Mouse (Mus musculus): Measurements from ENCODE around the gene Pgc.

The Pgc gene

GRCm38 (mm10) chr17:47753130-47753775, 26.6 kb downstream of the Pgc start:
- no peak for DNase-seq

DNA sequence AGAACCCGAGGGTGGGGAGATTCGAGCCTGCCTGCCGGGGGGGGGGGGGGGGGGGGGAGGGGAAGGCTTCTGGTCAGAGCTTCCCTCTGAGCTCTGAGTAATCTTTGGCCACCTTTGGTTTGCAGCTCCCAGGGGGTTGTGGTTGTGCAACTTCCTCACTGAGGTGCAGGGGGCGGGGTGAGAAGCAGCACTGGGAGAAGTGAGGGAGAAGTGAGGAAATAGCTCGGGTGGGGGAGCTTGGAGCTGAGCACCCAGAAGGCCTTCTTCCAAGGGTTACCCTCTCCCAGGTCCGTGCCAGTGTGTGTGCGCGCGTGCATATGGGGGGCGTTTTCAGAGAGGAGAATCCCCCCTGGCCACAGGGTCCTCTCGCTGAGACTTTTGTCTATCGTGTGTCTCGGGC, 27.6 kb downstream of the Pgc start:
- no peak for DNase-seq

DNA sequence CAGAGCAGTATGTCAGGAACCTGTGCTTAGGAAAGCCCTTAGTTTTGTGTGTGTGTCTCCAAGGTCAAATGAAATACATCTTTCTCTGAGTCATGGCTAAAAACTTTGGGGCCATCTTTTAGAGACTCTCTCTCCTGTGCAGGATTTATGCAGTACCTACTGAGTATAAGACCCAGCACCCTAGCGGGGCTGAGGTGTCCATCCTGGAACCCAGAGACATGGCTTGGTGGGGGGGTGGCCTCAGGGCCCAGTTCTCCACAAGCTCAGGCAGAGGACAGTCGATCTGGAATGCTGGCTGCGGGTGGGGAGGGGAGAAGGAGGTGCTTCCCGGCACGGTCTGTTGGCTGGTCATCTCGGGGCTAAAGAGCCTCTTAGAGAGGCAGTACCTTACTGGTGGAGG, 29.7 kb downstream of the Pgc start:
- no peak for DNase-seq

- DNase-seq, result no peak
Measured at GRCm38 (mm10) chr17:47757056-47757610, 30.5 kb downstream of the Pgc start.

DNA sequence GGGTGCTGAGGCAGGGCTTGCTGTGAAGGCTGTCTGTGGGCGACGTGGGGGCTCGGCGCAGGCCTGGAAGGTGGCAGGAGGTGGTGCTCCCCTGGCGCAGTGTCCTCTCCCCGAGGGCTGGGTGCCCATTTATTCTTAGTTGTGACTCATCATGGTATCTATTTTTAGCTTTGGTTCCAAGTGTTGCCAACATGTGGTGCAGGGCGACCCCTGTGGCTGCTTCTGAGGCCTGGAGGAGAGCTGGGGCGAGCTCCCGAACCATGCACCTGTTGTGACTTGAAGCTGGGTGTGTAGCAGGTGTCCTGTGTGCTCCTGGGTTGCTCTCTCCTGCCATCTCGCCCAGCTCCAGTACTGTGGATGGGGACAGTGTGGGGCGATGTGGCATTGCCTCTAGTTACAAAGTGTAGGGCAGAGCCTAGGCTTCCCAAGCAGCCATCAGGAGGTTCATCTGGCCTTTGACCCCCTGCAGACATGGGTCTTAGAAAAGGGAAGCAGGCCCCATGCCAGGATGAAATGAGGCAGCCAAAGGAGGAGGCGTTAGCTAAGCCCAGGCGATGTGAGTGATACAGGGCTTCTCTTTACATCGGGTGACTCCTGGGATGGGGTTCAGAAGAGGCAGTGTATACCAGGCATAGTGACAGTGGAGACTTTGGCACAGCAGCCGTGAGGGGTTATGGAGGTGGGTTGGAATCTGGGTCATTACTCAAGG, 33.2 kb downstream of the Pgc start:
- DNase-seq, result peak; percentile 57

DNA sequence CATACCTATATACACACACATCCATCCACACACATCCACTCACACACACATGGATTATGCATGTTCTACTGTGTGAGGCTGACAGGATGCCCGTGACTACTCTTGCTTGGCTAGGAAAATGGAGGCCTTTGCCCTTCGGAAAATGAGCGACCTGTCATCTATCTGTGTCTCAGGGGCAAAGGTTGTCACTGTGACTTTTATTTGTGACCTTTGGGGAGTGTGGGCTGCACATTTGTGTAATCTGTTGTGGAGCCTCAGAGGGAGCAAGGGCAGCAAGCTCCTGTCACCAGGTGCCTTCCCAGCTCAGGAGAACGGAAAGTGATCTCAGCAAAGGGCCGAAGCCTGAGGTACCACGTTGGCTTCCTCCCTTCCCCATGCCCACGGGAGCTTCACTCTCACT, 35.4 kb downstream of the Pgc start:
- no peak for DNase-seq

- peak; percentile 57 for DNase-seq
Measured at GRCm38 (mm10) chr17:47762518-47763340, 36.1 kb downstream of the Pgc start.

DNA sequence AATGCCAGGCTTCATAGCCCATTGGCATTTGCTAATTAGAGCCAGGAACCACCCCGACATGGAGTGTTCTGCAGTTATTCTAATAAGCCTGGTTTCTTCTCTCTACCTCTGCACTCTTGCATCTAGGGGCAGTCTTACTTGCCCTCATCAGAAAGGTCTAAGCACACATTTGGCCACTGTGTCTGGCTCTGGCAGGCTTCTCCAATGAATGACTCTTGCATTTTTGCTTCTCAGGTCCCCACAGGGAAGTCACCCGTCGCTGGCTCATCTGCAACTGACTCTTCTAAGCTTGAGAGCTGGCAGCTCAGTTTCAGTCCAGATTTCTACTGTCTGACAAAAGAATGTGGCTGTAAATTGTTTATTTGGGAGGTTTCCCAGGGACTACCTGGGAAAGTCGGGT, 39.3 kb downstream of the Pgc start:
- no peak for DNase-seq

- DNase-seq, result no peak
Measured at GRCm38 (mm10) chr17:47766407-47767043, 39.9 kb downstream of the Pgc start.

DNA sequence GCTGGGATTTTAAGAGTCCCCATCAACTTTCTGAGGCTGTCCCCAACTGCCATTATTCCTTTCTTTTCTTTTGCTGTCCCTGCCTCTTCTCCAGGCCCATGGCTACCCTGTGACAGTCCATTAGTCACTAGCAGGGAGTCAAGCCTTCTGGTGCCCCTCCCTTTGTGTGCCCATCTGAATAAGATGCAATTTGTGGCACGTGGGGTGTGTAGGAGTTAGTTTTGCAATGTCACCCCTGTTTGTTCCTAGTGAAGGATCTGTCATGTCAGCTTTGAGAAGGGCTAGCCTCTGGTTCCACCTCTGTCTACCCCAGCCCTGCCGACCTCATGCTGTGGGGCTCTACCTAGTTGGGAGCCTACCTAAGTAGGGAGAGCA, 40.4 kb downstream of the Pgc start:
- DNase-seq, result no peak

- DNase-seq, result no peak
Measured at GRCm38 (mm10) chr17:47767456-47768141, 41.0 kb downstream of the Pgc start.

- no peak for DNase-seq
Measured at GRCm38 (mm10) chr17:47768707-47769276, 42.1 kb downstream of the Pgc start.

GRCm38 (mm10) chr17:47769389-47770299, 43.0 kb downstream of the Pgc start:
- DNase-seq, result no peak

GRCm38 (mm10) chr17:47773604-47774003, 47.0 kb downstream of the Pgc start:
- no peak for DNase-seq

DNA sequence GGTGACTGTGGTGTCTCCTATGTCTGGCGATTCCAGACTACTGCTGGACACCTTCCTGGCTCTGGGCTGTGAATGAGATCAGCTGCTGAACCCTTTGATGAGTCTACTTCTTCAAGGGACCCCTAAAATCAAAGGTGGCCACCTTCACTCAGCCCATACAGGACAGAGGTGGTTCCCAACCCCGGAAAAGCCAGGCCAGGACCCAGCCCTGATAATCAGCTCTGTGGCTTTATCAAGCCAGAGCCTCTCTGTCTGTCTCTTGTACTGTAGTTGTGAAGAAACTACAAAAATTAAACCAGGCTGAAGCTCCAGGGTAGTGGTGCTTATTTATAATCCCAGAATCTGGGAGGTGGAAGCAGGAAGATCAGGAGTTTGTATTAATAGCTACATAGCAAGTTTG, 50.5 kb downstream of the Pgc start:
- no peak for DNase-seq

GRCm38 (mm10) chr17:47780470-47780869, 53.8 kb downstream of the Pgc start:
- no peak for DNase-seq

- DNase-seq, result no peak
Measured at GRCm38 (mm10) chr17:47782486-47782885, 55.8 kb downstream of the Pgc start.

GRCm38 (mm10) chr17:47783445-47784223, 57.0 kb downstream of the Pgc start:
- no peak for DNase-seq
